Mouse (Mus musculus) CH12.LX (cell line): Measurements from ENCODE around the gene Ghdc. TPM values are rescaled to one million over a fixed set of nuclear protein-coding genes. Genes with fewer than 3 reads are reported as not detected.

ENCODE experiments used
- DNase-seq: peaks from one replicate; pipeline ENCODE4 v3.0.0-alpha.2; 2013; ENCODE audit errors: extremely low read depth
- H3K27ac ChIP-seq: 2 replicates; pipeline ENCODE4 v1.5.1; 2012; ENCODE audit warnings: low read depth, mild to moderate bottlenecking, control low read depth, moderate library complexity; ENCODE audit not compliant: insufficient read depth
- H3K27me3 ChIP-seq: replicated peaks from 2 replicates; pipeline ENCODE3; 2012; ENCODE audit warnings: inconsistent platforms
- H3K36me3 ChIP-seq, 2 experiments: replicated peaks in 1 of 2; 2 replicates each; pipeline versions ENCODE3 to v1.6.1; 2012; ENCODE audit warnings: inconsistent platforms in 1 of 2, low read length in 1 of 2, mild to moderate bottlenecking in 1 of 2, mixed read lengths in 1 of 2, moderate library complexity in 1 of 2; ENCODE audit not compliant: control insufficient read depth in 1 of 2, insufficient read depth in 1 of 2
- H3K4me1 ChIP-seq, 2 experiments: 2 replicates each; pipeline ENCODE4 v1.6.1; 2012; ENCODE audit warnings: inconsistent platforms in 1 of 2, moderate library complexity in 1 of 2; ENCODE audit not compliant: insufficient read depth in 2 of 2, control insufficient read depth in 1 of 2
- H3K4me2 ChIP-seq: 2 replicates; pipeline ENCODE4 v1.6.1; 2012; ENCODE audit warnings: low read depth, mild to moderate bottlenecking, control low read depth; ENCODE audit not compliant: poor library complexity, insufficient read depth, severe bottlenecking
- H3K4me3 ChIP-seq, 3 experiments: fragments of 150-350 bp in 1 of 3; sonication (generic) in 1 of 3; replicated peaks in 1 of 3; 2 replicates each; pipeline versions ENCODE3 to v1.5.1; 2011 to 2012; ENCODE audit warnings: low read depth in 2 of 3, low read length in 2 of 3, mild to moderate bottlenecking in 2 of 3, moderate library complexity in 2 of 3, control low read depth in 1 of 3, improper control_type of control experiment in 1 of 3, inconsistent platforms in 1 of 3, mixed read lengths in 1 of 3; ENCODE audit not compliant: poor library complexity in 1 of 3
- H3K79me2 ChIP-seq: replicated peaks from 2 replicates; pipeline ENCODE4 v1.6.1; 2012; ENCODE audit warnings: mild to moderate bottlenecking, moderate library complexity; ENCODE audit not compliant: control insufficient read depth, poor library complexity, insufficient read depth, severe bottlenecking; ENCODE audit errors: extremely low read depth
- H3K9ac ChIP-seq: 2 replicates; pipeline ENCODE4 v1.6.1; 2012; ENCODE audit warnings: low read depth, mild to moderate bottlenecking, control low read depth, moderate library complexity; ENCODE audit not compliant: insufficient read depth
- H3K9me3 ChIP-seq: replicated peaks from 2 replicates; pipeline ENCODE3; 2012; ENCODE audit warnings: low read length, inconsistent platforms, mixed read lengths
- BHLHE40 ChIP-seq: IDR thresholded peaks from 2 replicates; pipeline ENCODE4 v1.6.1; 2011; ENCODE audit warnings: mild to moderate bottlenecking, low read depth, low read length, improper control_type of control experiment
- CHD1 ChIP-seq: IDR thresholded peaks from 2 replicates; pipeline ENCODE4 v1.6.1; 2012; ENCODE audit warnings: low read depth, low read length, improper control_type of control experiment, inconsistent platforms
- CTCF ChIP-seq, 2 experiments: IDR thresholded peaks in 1 of 2; conservative IDR thresholded peaks in 1 of 2; 2 replicates each; pipeline ENCODE4 v1.5.1; 2011 to 2012; ENCODE audit warnings: low read depth in 2 of 2, low read length in 2 of 2, improper control_type of control experiment in 1 of 2, inconsistent platforms in 1 of 2, mild to moderate bottlenecking in 1 of 2, moderate library complexity in 1 of 2
- E2F4 ChIP-seq: IDR thresholded peaks from 2 replicates; pipeline ENCODE4 v1.6.1; 2011; ENCODE audit warnings: low read depth, low read length, improper control_type of control experiment; ENCODE audit not compliant: insufficient replicate concordance
- ELF1 ChIP-seq: IDR thresholded peaks from 2 replicates; pipeline ENCODE4 v1.6.1; 2014; ENCODE audit warnings: low read depth, mild to moderate bottlenecking, inconsistent platforms, low read length, improper control_type of control experiment
- ETS1 ChIP-seq: conservative IDR thresholded peaks from 2 replicates; pipeline ENCODE4 v1.6.1; 2012; ENCODE audit warnings: low read depth, mild to moderate bottlenecking, inconsistent platforms, low read length, improper control_type of control experiment, moderate library complexity
- GABPA ChIP-seq: IDR thresholded peaks from 2 replicates; pipeline ENCODE4 v1.6.1; 2012; ENCODE audit warnings: low read depth, low read length, improper control_type of control experiment, inconsistent platforms; ENCODE audit not compliant: insufficient replicate concordance
- IRF4 ChIP-seq: IDR thresholded peaks from 2 replicates; pipeline ENCODE4 v1.6.1; 2014; ENCODE audit warnings: low read depth, mild to moderate bottlenecking, inconsistent platforms, low read length, improper control_type of control experiment
- JUN ChIP-seq: IDR thresholded peaks from 2 replicates; pipeline ENCODE4 v1.6.1; 2011; ENCODE audit warnings: low read depth, mild to moderate bottlenecking, low read length, improper control_type of control experiment, moderate library complexity; ENCODE audit not compliant: insufficient read depth
- JUND ChIP-seq: conservative IDR thresholded peaks from 2 replicates; pipeline ENCODE4 v1.6.1; 2011; ENCODE audit warnings: low read depth, low read length, improper control_type of control experiment
- MAFK ChIP-seq: IDR thresholded peaks from 2 replicates; pipeline ENCODE4 v1.6.1; 2011; ENCODE audit warnings: low read length, improper control_type of control experiment; ENCODE audit not compliant: insufficient replicate concordance
- MAX ChIP-seq: IDR thresholded peaks from 2 replicates; pipeline ENCODE4 v1.6.1; 2011; ENCODE audit warnings: low read length, improper control_type of control experiment
- MAZ ChIP-seq: IDR thresholded peaks from 2 replicates; pipeline ENCODE4 v1.6.1; 2012; ENCODE audit warnings: low read depth, mild to moderate bottlenecking, inconsistent platforms, low read length, improper control_type of control experiment, moderate library complexity
- MXI1 ChIP-seq: IDR thresholded peaks from 2 replicates; pipeline ENCODE4 v1.6.1; 2011; ENCODE audit warnings: mild to moderate bottlenecking, low read depth, low read length, improper control_type of control experiment
- MYC ChIP-seq: IDR thresholded peaks from 2 replicates; pipeline ENCODE4 v1.6.1; 2011; ENCODE audit warnings: low read depth, mild to moderate bottlenecking, improper control_type of control experiment, low read length
- RCOR1 ChIP-seq: conservative IDR thresholded peaks from 2 replicates; pipeline ENCODE4 v1.6.1; 2012; ENCODE audit warnings: low read depth, mild to moderate bottlenecking, inconsistent platforms, low read length, improper control_type of control experiment
- SIN3A ChIP-seq: IDR thresholded peaks from 2 replicates; pipeline ENCODE4 v1.6.1; 2012; ENCODE audit warnings: low read length, improper control_type of control experiment, inconsistent platforms
- SMC3 ChIP-seq: IDR thresholded peaks from 2 replicates; pipeline ENCODE4 v1.6.1; 2011; ENCODE audit warnings: low read depth, low read length, improper control_type of control experiment
- TBP ChIP-seq: conservative IDR thresholded peaks from 2 replicates; pipeline ENCODE4 v1.6.1; 2011; ENCODE audit warnings: low read depth, low read length, improper control_type of control experiment
- UBTF ChIP-seq: IDR thresholded peaks from 2 replicates; pipeline ENCODE4 v1.6.1; 2012; ENCODE audit warnings: low read depth, mild to moderate bottlenecking, inconsistent platforms, low read length, improper control_type of control experiment, moderate library complexity
- USF2 ChIP-seq: conservative IDR thresholded peaks from 2 replicates; pipeline ENCODE4 v1.6.1; 2011; ENCODE audit warnings: low read depth, low read length, improper control_type of control experiment
- ZKSCAN1 ChIP-seq: IDR thresholded peaks from 2 replicates; pipeline ENCODE4 v1.6.1; 2012; ENCODE audit warnings: low read depth, inconsistent platforms, low read length, improper control_type of control experiment, borderline replicate concordance
- ZNF384 ChIP-seq: IDR thresholded peaks from 2 replicates; pipeline ENCODE4 v1.6.1; 2012; ENCODE audit warnings: low read depth, low read length, improper control_type of control experiment, inconsistent platforms
- dilution Hi-C: fragments of 300-500 bp; cut with MboI; formaldehyde crosslinking; loops from 2 replicates; pipeline ENCODE4 v1.14.3; 2020; ENCODE audit warnings: low sequenced_read_pairs; ENCODE audit not compliant: extremely low pct_unique_long_range_greater_than_20kb, extremely low pct_ligation_motif_present
- in situ Hi-C: fragments of 300-500 bp; cut with MboI; formaldehyde crosslinking; loops from 3 replicates; pipeline ENCODE4 v1.14.3; 2019; ENCODE audit warnings: low sequenced_read_pairs, low pct_ligation_motif_present, low pct_unique_long_range_greater_than_20kb, mixed read lengths
- polyA plus RNA-seq: library from polyadenylated mRNA; unstranded; fragments of >175 nt; gene quantifications from 2 replicates; pipeline ENCODE4 v1.2.1, GENCODE M21; 2012; ENCODE audit warnings: low read depth; ENCODE audit not compliant: insufficient read length
- total RNA-seq, 2 experiments: library from RNA; depleted of rRNA; stranded (reverse); fragments of 300-350 nt in 1 of 2; fragments of >200 nt in 1 of 2; gene quantifications; 2 replicates each; pipeline ENCODE4 v1.2.3; 2012 to 2014

The Ghdc gene
- total and polyA plus RNA-seq, 3 experiments, result 10.9 to 17.9 (median 16.6) TPM

DNA sequence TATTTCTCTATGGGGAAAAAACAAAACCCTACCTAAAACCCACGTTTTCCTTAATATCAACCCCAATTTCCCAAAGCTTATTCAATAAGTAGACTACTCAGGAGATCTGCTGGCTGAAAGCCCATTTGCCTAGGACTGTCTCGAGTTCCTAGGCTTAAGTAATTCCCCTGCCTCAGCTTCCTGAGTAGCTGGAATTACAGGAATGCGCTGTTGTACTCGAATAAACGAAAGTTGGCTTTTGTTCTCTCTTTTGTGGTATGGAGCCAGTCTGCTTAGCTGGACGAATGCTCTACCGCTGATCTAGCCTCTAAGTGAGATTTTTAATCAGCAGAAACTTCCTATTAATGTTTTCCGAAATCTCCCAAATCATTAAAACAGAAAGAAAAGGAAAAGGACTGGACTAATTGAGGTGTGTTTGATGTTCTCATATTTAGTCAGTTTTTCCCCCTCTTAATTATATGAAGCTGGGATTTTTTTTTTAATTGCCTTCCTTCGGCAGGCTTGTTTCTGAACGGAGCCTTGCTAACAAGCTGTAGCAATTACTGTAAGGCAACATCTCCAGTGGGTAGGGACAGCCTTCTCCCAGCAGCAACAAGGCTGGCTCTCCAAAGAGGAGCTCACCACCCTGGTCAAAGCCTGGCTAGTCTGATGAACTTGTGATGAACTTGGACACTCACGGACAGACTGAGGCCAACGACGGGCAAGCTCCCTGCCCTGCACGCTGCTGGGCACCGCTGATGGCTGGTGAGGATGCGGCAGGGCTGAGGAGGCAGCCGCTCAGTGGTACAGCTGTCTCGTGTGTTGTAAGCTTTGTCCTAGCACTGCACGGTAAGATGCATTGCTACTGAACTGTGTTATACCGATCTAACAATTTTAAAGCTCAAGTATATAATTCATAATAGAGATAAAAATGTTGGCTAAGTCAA is 35.9 kb upstream of the Ghdc start:
- dilution Hi-C loops, result no loop called here
- Histone ChIP-seq H3K9ac (no peak overlapping the region), H3K36me3 (peaks cover 31 to 56% of the 10 kb centered on the region in 2 experiments), H3K79me2 (no peaks in the 10 kb centered on the region), H3K27ac (no peak overlapping the region), H3K4me2 (no peak overlapping the region), H3K9me3 (peaks cover 13% of the 10 kb centered on the region), H3K27me3 (no peaks in the 10 kb centered on the region), H3K4me1 (peaks cover 0 to 6% of the 10 kb centered on the region in 2 experiments; a peak in 1 of 4 replicates), H3K4me3 (no peak overlapping the region)
- TF ChIP-seq BHLHE40 (no peak), MYC (no peak), CHD1 (no peak), MXI1 (no peak), ZNF384 (no peak), MAZ (no peak), JUND (no peak), GABPA (no peak), SIN3A (no peak), TBP (no peak), UBTF (no peak), JUN (no peak), ETS1 (no peak)
- no peak for DNase-seq
- in situ Hi-C loops, result no loop called here

- peaks cover 6% of the 10 kb centered on the region for H3K9me3 ChIP-seq
- TF ChIP-seq E2F4 (no peak), JUND (no peak), RCOR1 (no peak), CHD1 (no peak), CTCF (conservative IDR thresholded peaks at IDR 0.05 in 1 of 2, IDR thresholded peaks at IDR 0.05 in 1 of 2; ENCODE audit: low read depth in 2 of 2, low read length in 2 of 2) (no peak), USF2 (no peak), ELF1 (no peak), MAFK (no peak), IRF4 (no peak), JUN (no peak), MXI1 (no peak), ZKSCAN1 (no peak), SMC3 (no peak), MAX (no peak), TBP (no peak)
Observed at GRCm38 (mm10) chr11:100805535-100805934, 34.8 kb upstream of the Ghdc start.

More at GRCm38 (mm10) chr11:100805535-100805934, 34.8 kb upstream of the Ghdc start:
- no peak overlapping the region for H3K27ac ChIP-seq
- H3K9ac ChIP-seq, result no peak overlapping the region
- H3K4me3 ChIP-seq, result no peak overlapping the region
- peaks cover 39 to 57% of the 10 kb centered on the region in 2 experiments for H3K36me3 ChIP-seq
- no peak overlapping the region for H3K4me2 ChIP-seq
- DNase-seq, result no peak
- dilution Hi-C loops, result no loop called here
- H3K4me1 ChIP-seq, result peaks cover 0 to 6% of the 10 kb centered on the region in 2 experiments; a peak in 1 of 4 replicates
- H3K27me3 ChIP-seq, result no peaks in the 10 kb centered on the region
- H3K79me2 ChIP-seq, result no peaks in the 10 kb centered on the region
- in situ Hi-C loops, result no loop called here
